8 mouse cellular contexts compared by ENCODE assay signal in genomic region chr6:42257303-42257863, GRCm38 (mm10). TPM values are rescaled to one million over a fixed set of nuclear protein-coding genes. Genes with fewer than 3 reads are reported as not detected.
DNase-seq lines count a peak whose midpoint lies in the region; ATAC-seq and TF ChIP-seq lines count a peak whose summit lies in the region.

No protein-coding gene starts in this region.

- H3K4me2 ChIP-seq in intestine, embryonic 14.5 days (ENCODE audit: low read length): 0 out of 2 replicates have a peak overlapping the region, but pooled peaks have one; percentile 7
- no peak overlapping the region; the same call in 1 of the 2 replicates for H3K4me2 ChIP-seq in limb, embryonic 14.5 days (replicated peaks; ENCODE audit: low read depth, low read length, severe bottlenecking)
- H3K4me2 ChIP-seq in midbrain, embryonic 15.5 days: no peak overlapping the region
- H3K4me2 ChIP-seq in stomach, embryonic 14.5 days (replicated peaks; ENCODE audit: low read depth, low read length): no peak overlapping the region

- peaks cover 4% of the 10 kb centered on the region; the same call in 1 of the 2 replicates for H3K4me1 ChIP-seq in testis, adult 2 months (ENCODE audit: control insufficient read depth, insufficient read depth, low read length)
- H3K4me1 ChIP-seq in intestine, embryonic 14.5 days (replicated peaks; ENCODE audit: control insufficient read depth, insufficient read depth, low read length): no peaks in the 10 kb centered on the region
- no peaks in the 10 kb centered on the region for H3K4me1 ChIP-seq in limb, embryonic 14.5 days (ENCODE audit: control insufficient read depth, insufficient read depth, low read length)
- no peaks in the 10 kb centered on the region for H3K4me1 ChIP-seq in midbrain, embryonic 15.5 days
- H3K4me1 ChIP-seq in stomach, embryonic 14.5 days (ENCODE audit: control insufficient read depth, insufficient read depth, low read length): no peaks in the 10 kb centered on the region

- H3K27ac ChIP-seq in testis, adult 2 months (ENCODE audit: control insufficient read depth, insufficient read depth, low read depth, low read length): no peak overlapping the region
- no peak overlapping the region for H3K27ac ChIP-seq in gastrocnemius, adult 2 months
- no peak overlapping the region for H3K27ac ChIP-seq in intestine, embryonic 14.5 days (ENCODE audit: low read depth)
- no peak overlapping the region for H3K27ac ChIP-seq in limb, embryonic 14.5 days (replicated peaks; ENCODE audit: low read depth, low read length)
- H3K27ac ChIP-seq in midbrain, embryonic 15.5 days: no peak overlapping the region
- H3K27ac ChIP-seq in stomach, embryonic 14.5 days (ENCODE audit: low read length): no peak overlapping the region

- intact Hi-C loops in gastrocnemius, adult 2 months (cut with DNase I): loop anchor here (2.0 kb wide), 1 partner anchor 31 kb away; no protein-coding TSS in a partner anchor

- no peak overlapping the region for H3K9ac ChIP-seq in intestine, embryonic 14.5 days (ENCODE audit: low read length)
- no peak overlapping the region for H3K9ac ChIP-seq in limb, embryonic 14.5 days (ENCODE audit: low read depth, low read length, severe bottlenecking)
- no peak overlapping the region for H3K9ac ChIP-seq in midbrain, embryonic 15.5 days
- no peak overlapping the region for H3K9ac ChIP-seq in stomach, embryonic 14.5 days (replicated peaks; ENCODE audit: low read depth, low read length)

- H3K9me3 ChIP-seq in intestine, embryonic 14.5 days (ENCODE audit: control insufficient read depth, low read length): no peaks in the 10 kb centered on the region
- no peaks in the 10 kb centered on the region for H3K9me3 ChIP-seq in limb, embryonic 14.5 days (ENCODE audit: control insufficient read depth, low read length)
- no peaks in the 10 kb centered on the region for H3K9me3 ChIP-seq in midbrain, embryonic 15.5 days
- no peaks in the 10 kb centered on the region for H3K9me3 ChIP-seq in stomach, embryonic 14.5 days (ENCODE audit: control insufficient read depth, low read depth, low read length)

- no peak for TF ChIP-seq POLR2A in testis, adult 2 months (IDR thresholded peaks at IDR 0.05; ENCODE audit: control insufficient read depth, low read depth, low read length)
- no peak for TF ChIP-seq POLR2A in limb, embryonic 14.5 days (IDR thresholded peaks at IDR 0.05; ENCODE audit: borderline replicate concordance, extremely low read depth, insufficient read depth, insufficient read length)

- DNase-seq in testis, postnatal 14 days (ENCODE audit: low spot score): no peak
- peak; percentile 37 for DNase-seq in cerebellum, adult 9-10 months
- DNase-seq in gastrocnemius, adult 2 months: peak; percentile 69
- peak; percentile 72 for DNase-seq in intestine, embryonic 14.5 days (ENCODE audit: low spot score)
- DNase-seq in limb, embryonic 14.5 days (ENCODE audit: low spot score): peak; percentile 24

- peak; percentile 53; the same call in 1 of the 2 replicates for TF ChIP-seq CTCF in testis, adult 2 months (IDR thresholded peaks at IDR 0.05; ENCODE audit: control insufficient read depth, insufficient read depth, insufficient replicate concordance, low read depth, low read length)
- peak; percentile 73 for TF ChIP-seq CTCF in gastrocnemius, adult 2 months (IDR thresholded peaks at IDR 0.05)

- WGBS in intestine, embryonic 14.5 days: 15% methylated on average over 11 of the region's 11 CpGs
- WGBS in limb, embryonic 14.5 days: 16% methylated on average over 11 of the region's 11 CpGs
- WGBS in midbrain, embryonic 15.5 days: 19% methylated on average over 11 of the region's 11 CpGs
- WGBS in stomach, embryonic 14.5 days: 15% methylated on average over 11 of the region's 11 CpGs

- peak; percentile 71; the same call in 1 of the 2 replicates for ATAC-seq in intestine, embryonic 14.5 days (replicated peaks; ENCODE audit: low FRiP score, low TSS enrichment, low read depth)
- no peak for ATAC-seq in limb, embryonic 14.5 days (ENCODE audit: low FRiP score, low read depth)
- 0 out of 2 replicates have a peak, but pooled peaks have one; percentile 62 for ATAC-seq in midbrain, embryonic 15.5 days (replicated peaks)
- peak; percentile 51 for ATAC-seq in stomach, embryonic 14.5 days (ENCODE audit: insufficient number of reproducible peaks, insufficient read depth, low FRiP score, low read depth)

- H3K36me3 ChIP-seq in testis, adult 2 months (ENCODE audit: control insufficient read depth, insufficient read depth, low read length): no peaks in the 10 kb centered on the region
- no peaks in the 10 kb centered on the region for H3K36me3 ChIP-seq in intestine, embryonic 14.5 days (ENCODE audit: control insufficient read depth, insufficient read depth, low read length)
- H3K36me3 ChIP-seq in limb, embryonic 14.5 days (ENCODE audit: control insufficient read depth, insufficient read depth, low read length): no peaks in the 10 kb centered on the region
- no peaks in the 10 kb centered on the region for H3K36me3 ChIP-seq in midbrain, embryonic 15.5 days (replicated peaks)
- H3K36me3 ChIP-seq in stomach, embryonic 14.5 days (ENCODE audit: control insufficient read depth, insufficient read depth, low read length): no peaks in the 10 kb centered on the region

- no peaks in the 10 kb centered on the region for H3K27me3 ChIP-seq in testis, adult 2 months (ENCODE audit: control insufficient read depth, insufficient read depth, low read length)
- H3K27me3 ChIP-seq in intestine, embryonic 14.5 days (replicated peaks; ENCODE audit: control insufficient read depth, insufficient read depth, low read length): no peaks in the 10 kb centered on the region
- no peaks in the 10 kb centered on the region for H3K27me3 ChIP-seq in limb, embryonic 14.5 days (ENCODE audit: control insufficient read depth, insufficient read depth, low read length)
- H3K27me3 ChIP-seq in midbrain, embryonic 15.5 days (replicated peaks): no peaks in the 10 kb centered on the region
- H3K27me3 ChIP-seq in stomach, embryonic 14.5 days (ENCODE audit: control insufficient read depth, insufficient read depth, low read length): no peaks in the 10 kb centered on the region

- no peak overlapping the region for H3K4me3 ChIP-seq in testis, adult 2 months (ENCODE audit: control insufficient read depth, low read depth, low read length)
- H3K4me3 ChIP-seq in gastrocnemius, adult 2 months: no peak overlapping the region
- no peak overlapping the region for H3K4me3 ChIP-seq in intestine, embryonic 14.5 days (ENCODE audit: low read depth, low read length)
- no peak overlapping the region for H3K4me3 ChIP-seq in limb, embryonic 14.5 days (replicated peaks; ENCODE audit: low read length)
- H3K4me3 ChIP-seq in midbrain, embryonic 15.5 days: no peak overlapping the region
- no peak overlapping the region for H3K4me3 ChIP-seq in stomach, embryonic 14.5 days (ENCODE audit: low read depth, low read length)

RNA-seq across cellular contexts. Expression of gene Tmem139, which starts 4.4 kb away (rescaled TPM):
- 0.12 TPM in 1 of 2 replicates, not detected in the other for polyA plus RNA-seq in testis, adult 2 months (2012; rRNA removed)
- under 1 TPM in 1 of 2 experiments, not detected in 1; 0.33 TPM for total RNA-seq in gastrocnemius, adult 2 months (2021)
- polyA plus RNA-seq in intestine, embryonic 14.5 days (2014; fragmentation: Nextera tagmentation; extraction: Ambion mirVana): 1.3 and 2.8 TPM in 2 replicates
- polyA plus RNA-seq in limb, embryonic 14.5 days (2012; rRNA removed): 1.2 and 1.3 TPM in 2 replicates
- polyA plus RNA-seq in limb, embryonic 14.5 days (2014; fragmentation: Nextera tagmentation; extraction: Ambion mirVana): 1.1 and 1.2 TPM in 2 replicates
- not detected in 2 replicates for polyA plus RNA-seq in midbrain, embryonic 15.5 days (2015; fragmentation: Nextera tagmentation; extraction: Ambion mirVana)
- polyA plus RNA-seq in stomach, embryonic 14.5 days (2014; fragmentation: Nextera tagmentation; extraction: Ambion mirVana): 2.6 and 2.8 TPM in 2 replicates

RNA-seq across cellular contexts. Expression of gene Casp2, which starts 7.4 kb away (rescaled TPM):
- polyA plus RNA-seq in testis, adult 2 months (2012; rRNA removed): 7.4 and 10.4 TPM in 2 replicates
- 1 to 10 TPM; 5.0 to 6.1 TPM for total RNA-seq in gastrocnemius, adult 2 months (2021)
- polyA plus RNA-seq in intestine, embryonic 14.5 days (2014; fragmentation: Nextera tagmentation; extraction: Ambion mirVana): 53.0 and 59.5 TPM in 2 replicates
- polyA plus RNA-seq in limb, embryonic 14.5 days (2012; rRNA removed): 78.1 and 102 TPM in 2 replicates
- 53.3 and 54.9 TPM in 2 replicates for polyA plus RNA-seq in limb, embryonic 14.5 days (2014; fragmentation: Nextera tagmentation; extraction: Ambion mirVana)
- 45.9 and 47.7 TPM in 2 replicates for polyA plus RNA-seq in midbrain, embryonic 15.5 days (2015; fragmentation: Nextera tagmentation; extraction: Ambion mirVana)
- 58.8 and 59.5 TPM in 2 replicates for polyA plus RNA-seq in stomach, embryonic 14.5 days (2014; fragmentation: Nextera tagmentation; extraction: Ambion mirVana)

RNA-seq across cellular contexts. Expression of gene Gstk1, which starts 11.6 kb away (rescaled TPM):
- polyA plus RNA-seq in testis, adult 2 months (2012; rRNA removed): 6.3 and 6.5 TPM in 2 replicates
- total RNA-seq in gastrocnemius, adult 2 months (2021): 10 to 100 TPM; 36.9 to 64.3 TPM
- 22.1 and 29.0 TPM in 2 replicates for polyA plus RNA-seq in intestine, embryonic 14.5 days (2014; fragmentation: Nextera tagmentation; extraction: Ambion mirVana)
- polyA plus RNA-seq in limb, embryonic 14.5 days (2012; rRNA removed): 12.2 and 16.7 TPM in 2 replicates
- 17.9 and 18.6 TPM in 2 replicates for polyA plus RNA-seq in limb, embryonic 14.5 days (2014; fragmentation: Nextera tagmentation; extraction: Ambion mirVana)
- 8.7 and 10.1 TPM in 2 replicates for polyA plus RNA-seq in midbrain, embryonic 15.5 days (2015; fragmentation: Nextera tagmentation; extraction: Ambion mirVana)
- polyA plus RNA-seq in stomach, embryonic 14.5 days (2014; fragmentation: Nextera tagmentation; extraction: Ambion mirVana): 19.5 and 22.1 TPM in 2 replicates

RNA-seq across cellular contexts. Expression of gene Clcn1, which starts 29.1 kb away (rescaled TPM):
- polyA plus RNA-seq in testis, adult 2 months (2012; rRNA removed): 0.84 and 0.89 TPM in 2 replicates
- 100 to 1,000 TPM; 126 to 170 TPM for total RNA-seq in gastrocnemius, adult 2 months (2021)
- polyA plus RNA-seq in intestine, embryonic 14.5 days (2014; fragmentation: Nextera tagmentation; extraction: Ambion mirVana): 0.12 and 0.22 TPM in 2 replicates
- 1.9 TPM in 2 replicates for polyA plus RNA-seq in limb, embryonic 14.5 days (2012; rRNA removed)
- 0.29 and 0.61 TPM in 2 replicates for polyA plus RNA-seq in limb, embryonic 14.5 days (2014; fragmentation: Nextera tagmentation; extraction: Ambion mirVana)
- polyA plus RNA-seq in midbrain, embryonic 15.5 days (2015; fragmentation: Nextera tagmentation; extraction: Ambion mirVana): 1.7 and 2.6 TPM in 2 replicates
- 0.53 TPM in 1 of 2 replicates, not detected in the other for polyA plus RNA-seq in stomach, embryonic 14.5 days (2014; fragmentation: Nextera tagmentation; extraction: Ambion mirVana)

RNA-seq across cellular contexts. Expression of gene Tas2r144, which starts 42.3 kb away (rescaled TPM):
- not detected in 2 replicates for polyA plus RNA-seq in testis, adult 2 months (2012; rRNA removed)
- not detected for total RNA-seq in gastrocnemius, adult 2 months (2021)
- not detected in 2 replicates for polyA plus RNA-seq in intestine, embryonic 14.5 days (2014; fragmentation: Nextera tagmentation; extraction: Ambion mirVana)
- not detected in 2 replicates for polyA plus RNA-seq in limb, embryonic 14.5 days (2012; rRNA removed)
- polyA plus RNA-seq in limb, embryonic 14.5 days (2014; fragmentation: Nextera tagmentation; extraction: Ambion mirVana): not detected in 2 replicates
- polyA plus RNA-seq in midbrain, embryonic 15.5 days (2015; fragmentation: Nextera tagmentation; extraction: Ambion mirVana): not detected in 2 replicates
- not detected in 2 replicates for polyA plus RNA-seq in stomach, embryonic 14.5 days (2014; fragmentation: Nextera tagmentation; extraction: Ambion mirVana)
